Mouse (Mus musculus): ENCODE data around the gene AI481877.

DNA sequence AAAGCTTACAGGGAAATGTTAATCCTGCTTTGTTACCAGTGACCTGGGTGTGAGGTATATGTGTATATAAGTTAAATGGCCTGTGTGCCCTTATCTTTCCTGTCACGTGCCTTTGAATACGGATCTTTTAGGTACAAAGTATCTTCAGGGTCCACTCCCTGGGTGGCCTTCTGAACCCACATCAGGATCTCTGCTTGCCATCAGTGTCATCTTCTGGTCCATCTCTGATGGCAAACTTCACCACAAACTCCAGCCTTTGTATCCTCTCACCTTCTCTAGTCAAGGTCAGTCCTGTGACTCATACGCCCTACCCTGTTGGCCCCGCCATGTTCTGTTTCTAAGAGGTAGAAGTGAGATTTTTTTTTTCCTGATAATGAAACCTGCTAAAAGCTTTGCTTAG lies 144.0 kb downstream of the AI481877 start, which contains the start of gene Dnajc25:
- TF ChIP-seq POLR2A (IDR thresholded peaks at IDR 0.05; ENCODE audit: borderline replicate concordance, extremely low read depth, insufficient read depth, insufficient read length, poor library complexity, severe bottlenecking) (no peak), CTCF (IDR thresholded peaks at IDR 0.05; ENCODE audit: borderline replicate concordance, extremely low read depth, insufficient read depth, insufficient read length) (no peak)
